Mouse (Mus musculus) neural tube, embryonic 15.5 days (tissue): ENCODE data around the gene Rsl1. TPM values are rescaled to one million over a fixed set of nuclear protein-coding genes. Genes with fewer than 3 reads are reported as not detected.
"Not testable (repeated sequence)": the region's sequence is repeated elsewhere in the genome, so short reads cannot be mapped to it uniquely, and the experiment has no call there.

Experiments used
- ATAC-seq: fragments of 200-750 bp; cut with Nextera tagmentation; 2 replicates; pipeline ENCODE4 v1.8.0; 2017; ENCODE audit warnings: mild to moderate bottlenecking, moderate TSS enrichment, moderate library complexity; ENCODE audit not compliant: low FRiP score
- H3K27ac ChIP-seq: fragments of 300-500 bp; sonication (generic); replicated peaks from 2 replicates; pipeline ENCODE4 v1.5.1; 2015; ENCODE audit warnings: mild to moderate bottlenecking, inconsistent platforms
- H3K27me3 ChIP-seq: fragments of 300-500 bp; sonication (generic); replicated peaks from 2 replicates; pipeline ENCODE4 v1.6.1; 2015; ENCODE audit warnings: inconsistent platforms
- H3K36me3 ChIP-seq: fragments of 300-500 bp; sonication (generic); 2 replicates; pipeline ENCODE4 v1.6.1; 2015; ENCODE audit warnings: inconsistent platforms
- H3K4me1 ChIP-seq: fragments of 300-500 bp; sonication (generic); 2 replicates; pipeline ENCODE4 v1.6.1; 2015; ENCODE audit warnings: inconsistent platforms
- H3K4me2 ChIP-seq: fragments of 300-500 bp; sonication (generic); 2 replicates; pipeline ENCODE4 v1.6.1; 2015; ENCODE audit warnings: inconsistent platforms, mild to moderate bottlenecking, moderate library complexity
- H3K4me3 ChIP-seq: fragments of 300-500 bp; sonication (generic); replicated peaks from 2 replicates; pipeline ENCODE4 v1.5.1; 2015; ENCODE audit warnings: mild to moderate bottlenecking, inconsistent platforms
- H3K9ac ChIP-seq: fragments of 300-500 bp; sonication (generic); replicated peaks from 2 replicates; pipeline ENCODE4 v1.6.1; 2015; ENCODE audit warnings: mild to moderate bottlenecking, inconsistent platforms
- H3K9me3 ChIP-seq: fragments of 300-500 bp; sonication (generic); replicated peaks from 2 replicates; pipeline ENCODE4 v1.6.1; 2016; ENCODE audit warnings: inconsistent platforms
- WGBS: fragments of 180-500 bp; shearing (Covaris S2); methylation state at CpG from one replicate; pipeline ENCODE4 v1.1.7; 2015; ENCODE audit warnings: mixed read lengths; 5-methylcytosine and 5-hydroxymethylcytosine counted together
- polyA plus RNA-seq: library from polyadenylated mRNA; unstranded; fragments of >200 nt; fragmentation: Nextera tagmentation; extraction: Ambion mirVana; gene quantifications from 2 replicates; pipeline ENCODE4 v1.2.1, GENCODE M21; 2015

Gene Rsl1
- polyA plus RNA-seq, result 6.2 and 7.0 TPM in 2 replicates

GRCm38 (mm10) chr13:67172991-67173722, at the start of gene Rsl1:
Gene Rsl1 (plus strand): TSS chr13:67173182.
- ATAC-seq, result peak; percentile 97
- not testable (repeated sequence) for H3K27me3 ChIP-seq, H3K4me1 ChIP-seq, H3K36me3 ChIP-seq, H3K9me3 ChIP-seq
- WGBS, result 3% methylated on average over 17 of the region's 17 CpGs
- Histone ChIP-seq H3K4me3 (peak within 1 kb of the TSS; percentile 53), H3K27ac (peak within 1 kb of the TSS; percentile 54), H3K9ac (peak within 1 kb of the TSS; percentile 48), H3K4me2 (peak within 1 kb of the TSS; percentile 63)

- Histone ChIP-seq H3K27ac (no peak overlapping the region), H3K9me3 (no peaks in the 10 kb centered on the region), H3K4me3 (no peak overlapping the region), H3K4me2 (no peak overlapping the region), H3K4me1 (peaks cover 9% of the 10 kb centered on the region; the same call in 1 of the 2 replicates), H3K9ac (no peak overlapping the region), H3K36me3 (no peaks in the 10 kb centered on the region), H3K27me3 (no peaks in the 10 kb centered on the region)
- no peak for ATAC-seq
- 94% methylated on average over 1 of the region's 1 CpGs for WGBS
Measured at GRCm38 (mm10) chr13:67124460-67124859, 48.5 kb upstream of the Rsl1 start.

GRCm38 (mm10) chr13:67127507-67127906, 45.5 kb upstream of the Rsl1 start:
- not testable (repeated sequence) for H3K27me3 ChIP-seq, H3K9me3 ChIP-seq, H3K36me3 ChIP-seq, H3K4me1 ChIP-seq
- H3K4me3 ChIP-seq, result peak overlapping the region; percentile 72
- peak overlapping the region; percentile 72; the same call in 1 of the 2 replicates for H3K9ac ChIP-seq
- ATAC-seq, result peak; percentile 49; the same call in 1 of the 2 replicates
- WGBS, result 78% methylated on average over 10 of the region's 10 CpGs
- peak overlapping the region; percentile 81 for H3K4me2 ChIP-seq
- H3K27ac ChIP-seq, result peak overlapping the region; percentile 82

- H3K4me1 ChIP-seq, result peaks cover 9% of the 10 kb centered on the region; the same call in 1 of the 2 replicates
- under 1% methylated on average over 18 of the region's 18 CpGs for WGBS
- peak overlapping the region; percentile 72 for H3K4me3 ChIP-seq
- peak; percentile 98 for ATAC-seq
- peak overlapping the region; percentile 82 for H3K27ac ChIP-seq
- no peaks in the 10 kb centered on the region for H3K27me3 ChIP-seq
- H3K36me3 ChIP-seq, result no peaks in the 10 kb centered on the region
- peak overlapping the region; percentile 81 for H3K4me2 ChIP-seq
- peak overlapping the region; percentile 72 for H3K9ac ChIP-seq
- no peaks in the 10 kb centered on the region for H3K9me3 ChIP-seq
Measured at GRCm38 (mm10) chr13:67128038-67128721, 44.8 kb upstream of the Rsl1 start.

- not testable (repeated sequence) for H3K27me3 ChIP-seq, H3K4me2 ChIP-seq, ATAC-seq, H3K9me3 ChIP-seq, H3K9ac ChIP-seq, H3K4me1 ChIP-seq, H3K36me3 ChIP-seq, H3K27ac ChIP-seq, H3K4me3 ChIP-seq
- 64% methylated on average over 4 of the region's 4 CpGs for WGBS
Measured at GRCm38 (mm10) chr13:67166122-67166521, 6.9 kb upstream of the Rsl1 start.

- Histone ChIP-seq H3K4me2 (peak overlapping the region; percentile 63), H3K4me1 (peaks cover 7% of the 10 kb centered on the region), H3K27ac (0 out of 2 replicates have a peak overlapping the region, but pooled peaks have one; percentile 54), H3K4me3 (peak overlapping the region; percentile 53), H3K27me3 (no peaks in the 10 kb centered on the region), H3K9me3 (no peaks in the 10 kb centered on the region), H3K36me3 (peaks cover 6% of the 10 kb centered on the region), H3K9ac (peak overlapping the region; percentile 48)
- ATAC-seq, result no peak; the same call in 1 of the 2 replicates
- 30% methylated on average over 5 of the region's 5 CpGs for WGBS
Measured at GRCm38 (mm10) chr13:67173723-67174055, 707 bp downstream of the Rsl1 start.

GRCm38 (mm10) chr13:67194340-67194894, 21.4 kb downstream of the Rsl1 start, which contains the start of gene Zfp455:
Gene Zfp455 (plus strand): TSS chr13:67194506.
- peak within 1 kb of the TSS; percentile 77 for H3K4me2 ChIP-seq
- no peaks in the 10 kb centered on the region for H3K9me3 ChIP-seq
- WGBS, result 3% methylated on average over 13 of the region's 13 CpGs
- no peaks in the 10 kb centered on the region for H3K36me3 ChIP-seq
- peak within 1 kb of the TSS; percentile 74 for H3K9ac ChIP-seq
- H3K27me3 ChIP-seq, result no peaks in the 10 kb centered on the region
- H3K4me3 ChIP-seq, result peak within 1 kb of the TSS; percentile 75
- peak; percentile 95 for ATAC-seq
- H3K4me1 ChIP-seq, result peaks cover 9% of the 10 kb centered on the region
- H3K27ac ChIP-seq, result peak within 1 kb of the TSS; percentile 81

GRCm38 (mm10) chr13:67201656-67202055, 28.7 kb downstream of the Rsl1 start:
- H3K4me3 ChIP-seq, result no peak overlapping the region
- ATAC-seq, result no peak
- no peaks in the 10 kb centered on the region for H3K27me3 ChIP-seq
- H3K4me1 ChIP-seq, result no peaks in the 10 kb centered on the region
- H3K36me3 ChIP-seq, result peaks cover 2% of the 10 kb centered on the region; the same call in 1 of the 2 replicates
- no peaks in the 10 kb centered on the region for H3K9me3 ChIP-seq
- no peak overlapping the region for H3K4me2 ChIP-seq
- no peak overlapping the region for H3K9ac ChIP-seq
- H3K27ac ChIP-seq, result no peak overlapping the region
- WGBS, result 84% methylated on average over 3 of the region's 3 CpGs

GRCm38 (mm10) chr13:67214015-67214607, 41.1 kb downstream of the Rsl1 start:
- Histone ChIP-seq H3K4me2 (no peak overlapping the region), H3K4me1 (no peaks in the 10 kb centered on the region), H3K27ac (no peak overlapping the region), H3K27me3 (no peaks in the 10 kb centered on the region), H3K9me3 (no peaks in the 10 kb centered on the region; the same call in 1 of the 2 replicates), H3K36me3 (no peaks in the 10 kb centered on the region), H3K9ac (no peak overlapping the region), H3K4me3 (no peak overlapping the region)
- no peak for ATAC-seq
- 62% methylated on average over 4 of the region's 4 CpGs for WGBS
